Mouse (Mus musculus) CH12.LX (cell line): Measurements from ENCODE around the gene Samd10. TPM values are rescaled to one million over a fixed set of nuclear protein-coding genes. Genes with fewer than 3 reads are reported as not detected.

Source experiments
- DNase-seq: peaks from one replicate; pipeline ENCODE4 v3.0.0-alpha.2; 2013; ENCODE audit errors: extremely low read depth
- H3K27ac ChIP-seq: 2 replicates; pipeline ENCODE4 v1.5.1; 2012; ENCODE audit warnings: low read depth, mild to moderate bottlenecking, control low read depth, moderate library complexity; ENCODE audit not compliant: insufficient read depth
- H3K27me3 ChIP-seq: replicated peaks from 2 replicates; pipeline ENCODE3; 2012; ENCODE audit warnings: inconsistent platforms
- H3K36me3 ChIP-seq, 2 experiments: replicated peaks in 1 of 2; 2 replicates each; pipeline versions ENCODE3 to v1.6.1; 2012; ENCODE audit warnings: inconsistent platforms in 1 of 2, low read length in 1 of 2, mild to moderate bottlenecking in 1 of 2, mixed read lengths in 1 of 2, moderate library complexity in 1 of 2; ENCODE audit not compliant: control insufficient read depth in 1 of 2, insufficient read depth in 1 of 2
- H3K4me1 ChIP-seq, 2 experiments: 2 replicates each; pipeline ENCODE4 v1.6.1; 2012; ENCODE audit warnings: inconsistent platforms in 1 of 2, moderate library complexity in 1 of 2; ENCODE audit not compliant: insufficient read depth in 2 of 2, control insufficient read depth in 1 of 2
- H3K4me2 ChIP-seq: 2 replicates; pipeline ENCODE4 v1.6.1; 2012; ENCODE audit warnings: low read depth, mild to moderate bottlenecking, control low read depth; ENCODE audit not compliant: poor library complexity, insufficient read depth, severe bottlenecking
- H3K4me3 ChIP-seq, 3 experiments: fragments of 150-350 bp in 1 of 3; sonication (generic) in 1 of 3; replicated peaks in 1 of 3; 2 replicates each; pipeline versions ENCODE3 to v1.5.1; 2011 to 2012; ENCODE audit warnings: low read depth in 2 of 3, low read length in 2 of 3, mild to moderate bottlenecking in 2 of 3, moderate library complexity in 2 of 3, control low read depth in 1 of 3, improper control_type of control experiment in 1 of 3, inconsistent platforms in 1 of 3, mixed read lengths in 1 of 3; ENCODE audit not compliant: poor library complexity in 1 of 3
- H3K79me2 ChIP-seq: replicated peaks from 2 replicates; pipeline ENCODE4 v1.6.1; 2012; ENCODE audit warnings: mild to moderate bottlenecking, moderate library complexity; ENCODE audit not compliant: control insufficient read depth, poor library complexity, insufficient read depth, severe bottlenecking; ENCODE audit errors: extremely low read depth
- H3K9ac ChIP-seq: 2 replicates; pipeline ENCODE4 v1.6.1; 2012; ENCODE audit warnings: low read depth, mild to moderate bottlenecking, control low read depth, moderate library complexity; ENCODE audit not compliant: insufficient read depth
- H3K9me3 ChIP-seq: replicated peaks from 2 replicates; pipeline ENCODE3; 2012; ENCODE audit warnings: low read length, inconsistent platforms, mixed read lengths
- CHD1 ChIP-seq: IDR thresholded peaks from 2 replicates; pipeline ENCODE4 v1.6.1; 2012; ENCODE audit warnings: low read depth, low read length, improper control_type of control experiment, inconsistent platforms
- CHD2 ChIP-seq: IDR thresholded peaks from 2 replicates; pipeline ENCODE4 v1.6.1; 2011; ENCODE audit warnings: low read length, improper control_type of control experiment
- CTCF ChIP-seq, 2 experiments: IDR thresholded peaks in 1 of 2; conservative IDR thresholded peaks in 1 of 2; 2 replicates each; pipeline ENCODE4 v1.5.1; 2011 to 2012; ENCODE audit warnings: low read depth in 2 of 2, low read length in 2 of 2, improper control_type of control experiment in 1 of 2, inconsistent platforms in 1 of 2, mild to moderate bottlenecking in 1 of 2, moderate library complexity in 1 of 2
- E2F4 ChIP-seq: IDR thresholded peaks from 2 replicates; pipeline ENCODE4 v1.6.1; 2011; ENCODE audit warnings: low read depth, low read length, improper control_type of control experiment; ENCODE audit not compliant: insufficient replicate concordance
- ELF1 ChIP-seq: IDR thresholded peaks from 2 replicates; pipeline ENCODE4 v1.6.1; 2014; ENCODE audit warnings: low read depth, mild to moderate bottlenecking, inconsistent platforms, low read length, improper control_type of control experiment
- ETS1 ChIP-seq: conservative IDR thresholded peaks from 2 replicates; pipeline ENCODE4 v1.6.1; 2012; ENCODE audit warnings: low read depth, mild to moderate bottlenecking, inconsistent platforms, low read length, improper control_type of control experiment, moderate library complexity
- GABPA ChIP-seq: IDR thresholded peaks from 2 replicates; pipeline ENCODE4 v1.6.1; 2012; ENCODE audit warnings: low read depth, low read length, improper control_type of control experiment, inconsistent platforms; ENCODE audit not compliant: insufficient replicate concordance
- HCFC1 ChIP-seq: IDR thresholded peaks from 2 replicates; pipeline ENCODE4 v1.6.1; 2012; ENCODE audit warnings: low read depth, mild to moderate bottlenecking, inconsistent platforms, low read length, improper control_type of control experiment
- JUN ChIP-seq: IDR thresholded peaks from 2 replicates; pipeline ENCODE4 v1.6.1; 2011; ENCODE audit warnings: low read depth, mild to moderate bottlenecking, low read length, improper control_type of control experiment, moderate library complexity; ENCODE audit not compliant: insufficient read depth
- KAT2A ChIP-seq: IDR thresholded peaks from 2 replicates; pipeline ENCODE4 v1.6.1; 2012; ENCODE audit warnings: low read length, improper control_type of control experiment, inconsistent platforms; ENCODE audit not compliant: insufficient replicate concordance
- MAFK ChIP-seq: IDR thresholded peaks from 2 replicates; pipeline ENCODE4 v1.6.1; 2011; ENCODE audit warnings: low read length, improper control_type of control experiment; ENCODE audit not compliant: insufficient replicate concordance
- MAX ChIP-seq: IDR thresholded peaks from 2 replicates; pipeline ENCODE4 v1.6.1; 2011; ENCODE audit warnings: low read length, improper control_type of control experiment
- MEF2A ChIP-seq: IDR thresholded peaks from 2 replicates; pipeline ENCODE4 v1.6.1; 2014; ENCODE audit warnings: low read depth, mild to moderate bottlenecking, inconsistent platforms, low read length, improper control_type of control experiment, borderline replicate concordance
- NELFE ChIP-seq: IDR thresholded peaks from 2 replicates; pipeline ENCODE4 v1.6.1; 2011; ENCODE audit warnings: low read depth, low read length, improper control_type of control experiment
- NRF1 ChIP-seq: IDR thresholded peaks from 2 replicates; pipeline ENCODE4 v1.6.1; 2014; ENCODE audit warnings: low read depth, mild to moderate bottlenecking, inconsistent platforms, low read length, improper control_type of control experiment, moderate library complexity
- PAX5 ChIP-seq: IDR thresholded peaks from 2 replicates; pipeline ENCODE4 v1.6.1; 2012; ENCODE audit warnings: low read length, inconsistent platforms, mixed read lengths
- POLR2A ChIP-seq: IDR thresholded peaks from 2 replicates; pipeline ENCODE4 v1.6.1; 2011; ENCODE audit warnings: low read depth, mild to moderate bottlenecking, improper control_type of control experiment, low read length
- RAD21 ChIP-seq: IDR thresholded peaks from 2 replicates; pipeline ENCODE4 v1.6.1; 2011; ENCODE audit warnings: low read depth, mild to moderate bottlenecking, low read length, improper control_type of control experiment, moderate library complexity
- SMC3 ChIP-seq: IDR thresholded peaks from 2 replicates; pipeline ENCODE4 v1.6.1; 2011; ENCODE audit warnings: low read depth, low read length, improper control_type of control experiment
- TBP ChIP-seq: conservative IDR thresholded peaks from 2 replicates; pipeline ENCODE4 v1.6.1; 2011; ENCODE audit warnings: low read depth, low read length, improper control_type of control experiment
- USF1 ChIP-seq: IDR thresholded peaks from 2 replicates; pipeline ENCODE4 v1.6.1; 2014; ENCODE audit warnings: low read depth, mild to moderate bottlenecking, inconsistent platforms, low read length, improper control_type of control experiment
- USF2 ChIP-seq: conservative IDR thresholded peaks from 2 replicates; pipeline ENCODE4 v1.6.1; 2011; ENCODE audit warnings: low read depth, low read length, improper control_type of control experiment
- ZC3H11A ChIP-seq: IDR thresholded peaks from 2 replicates; pipeline ENCODE4 v1.6.1; 2012; ENCODE audit warnings: low read depth, mild to moderate bottlenecking, inconsistent platforms, low read length, improper control_type of control experiment
- ZMIZ1 ChIP-seq: IDR thresholded peaks from 2 replicates; pipeline ENCODE4 v1.6.1; 2012; ENCODE audit warnings: low read depth, mild to moderate bottlenecking, inconsistent platforms, low read length, improper control_type of control experiment
- ZNF384 ChIP-seq: IDR thresholded peaks from 2 replicates; pipeline ENCODE4 v1.6.1; 2012; ENCODE audit warnings: low read depth, low read length, improper control_type of control experiment, inconsistent platforms
- dilution Hi-C: fragments of 300-500 bp; cut with MboI; formaldehyde crosslinking; loops from 2 replicates; pipeline ENCODE4 v1.14.3; 2020; ENCODE audit warnings: low sequenced_read_pairs; ENCODE audit not compliant: extremely low pct_unique_long_range_greater_than_20kb, extremely low pct_ligation_motif_present
- in situ Hi-C: fragments of 300-500 bp; cut with MboI; formaldehyde crosslinking; loops from 3 replicates; pipeline ENCODE4 v1.14.3; 2019; ENCODE audit warnings: low sequenced_read_pairs, low pct_ligation_motif_present, low pct_unique_long_range_greater_than_20kb, mixed read lengths
- polyA plus RNA-seq: library from polyadenylated mRNA; unstranded; fragments of >175 nt; gene quantifications from 2 replicates; pipeline ENCODE4 v1.2.1, GENCODE M21; 2012; ENCODE audit warnings: low read depth; ENCODE audit not compliant: insufficient read length
- total RNA-seq, 2 experiments: library from RNA; depleted of rRNA; stranded (reverse); fragments of 300-350 nt in 1 of 2; fragments of >200 nt in 1 of 2; gene quantifications; 2 replicates each; pipeline ENCODE4 v1.2.3; 2012 to 2014

Samd10 gene
- total and polyA plus RNA-seq, 3 experiments = 0.32 to 3.8 (median 0.66) TPM

DNA sequence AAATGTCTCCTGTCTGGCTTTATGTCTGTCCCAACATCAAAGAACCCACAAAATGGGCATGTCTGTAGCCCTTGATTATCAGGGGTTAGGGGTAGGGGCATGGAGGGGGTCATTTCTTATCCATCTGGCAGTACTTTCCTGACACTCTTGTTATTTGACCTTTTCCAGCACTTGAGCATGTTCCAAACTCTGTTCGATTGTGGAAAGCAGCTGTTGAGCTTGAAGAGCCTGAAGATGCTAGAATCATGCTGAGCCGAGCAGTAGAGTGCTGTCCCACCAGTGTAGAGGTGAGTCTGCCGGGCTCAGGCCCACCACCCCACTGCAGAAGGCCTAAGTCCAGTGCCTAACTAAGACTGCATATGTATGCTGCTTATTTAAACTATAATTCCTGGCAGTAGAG is 36.9 kb upstream of the Samd10 start:
- Histone ChIP-seq H3K4me3 (no peak overlapping the region), H3K27me3 (no peaks in the 10 kb centered on the region), H3K4me1 (peaks cover 0 to 9% of the 10 kb centered on the region in 2 experiments; a peak in 2 of 4 replicates), H3K27ac (no peak overlapping the region), H3K36me3 (peaks cover 60 to 88% of the 10 kb centered on the region in 2 experiments), H3K79me2 (no peaks in the 10 kb centered on the region; the same call in 1 of the 2 replicates), H3K9ac (no peak overlapping the region), H3K4me2 (no peak overlapping the region), H3K9me3 (no peaks in the 10 kb centered on the region)
- DNase-seq = no peak
- in situ Hi-C loops (no loop called here), dilution Hi-C loops (no loop called here)
- TF ChIP-seq ZC3H11A (no peak), HCFC1 (no peak), MEF2A (no peak), CHD1 (no peak), CHD2 (no peak), MAFK (no peak), E2F4 (no peak), KAT2A (no peak), NRF1 (no peak), ELF1 (no peak), POLR2A (no peak), USF2 (no peak), ETS1 (no peak), RAD21 (no peak), SMC3 (no peak), ZMIZ1 (no peak), NELFE (no peak), CTCF (conservative IDR thresholded peaks at IDR 0.05 in 1 of 2, IDR thresholded peaks at IDR 0.05 in 1 of 2; ENCODE audit: low read depth in 2 of 2, low read length in 2 of 2) (no peak), GABPA (no peak), PAX5 (no peak)

DNA sequence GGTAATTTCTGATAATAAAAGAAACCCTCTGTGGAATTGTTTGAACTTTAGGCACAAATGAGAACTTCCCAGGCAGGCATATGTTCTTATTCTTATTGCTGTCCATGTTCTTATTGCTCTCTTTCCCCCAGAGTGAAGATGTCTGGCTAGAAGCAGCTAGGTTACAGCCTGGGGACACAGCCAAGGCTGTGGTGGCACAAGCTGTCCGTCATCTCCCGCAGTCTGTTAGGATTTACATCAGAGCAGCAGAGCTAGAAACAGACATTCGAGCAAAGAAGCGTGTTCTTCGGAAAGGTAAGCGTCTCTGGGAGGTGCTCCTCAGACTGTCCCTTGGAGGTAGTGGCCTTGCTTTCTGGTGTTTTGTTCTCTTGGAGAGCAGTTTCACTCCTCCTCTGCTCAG is 33.6 kb upstream of the Samd10 start:
- dilution Hi-C loops (no loop called here), in situ Hi-C loops (no loop called here)
- TF ChIP-seq KAT2A (no peak), POLR2A (no peak), ZC3H11A (no peak), TBP (no peak), CHD2 (no peak), MAX (no peak), RAD21 (no peak), ZNF384 (no peak), USF1 (no peak), CHD1 (no peak), JUN (no peak)
- H3K79me2 ChIP-seq = no peaks in the 10 kb centered on the region; the same call in 1 of the 2 replicates
- H3K4me1 ChIP-seq = 0 out of 4 replicates have a peak, but pooled peaks cover 0 to 5% of the 10 kb centered on the region in 2 experiments
- no peak overlapping the region for H3K4me3 ChIP-seq
- H3K4me2 ChIP-seq = no peak overlapping the region
- H3K9me3 ChIP-seq = no peaks in the 10 kb centered on the region
- no peak overlapping the region for H3K9ac ChIP-seq
- H3K36me3 ChIP-seq = peaks cover 53 to 79% of the 10 kb centered on the region in 2 experiments
- H3K27me3 ChIP-seq = no peaks in the 10 kb centered on the region
- DNase-seq = no peak
- no peak overlapping the region for H3K27ac ChIP-seq
